Mouse (Mus musculus): ENCODE measurements around the gene Zmiz1. TPM values are rescaled to one million over a fixed set of nuclear protein-coding genes. Genes with fewer than 3 reads are reported as not detected.

Zmiz1 gene
- total RNA-seq, 2 experiments from 2014 or later: 105 to 122 TPM

DNA sequence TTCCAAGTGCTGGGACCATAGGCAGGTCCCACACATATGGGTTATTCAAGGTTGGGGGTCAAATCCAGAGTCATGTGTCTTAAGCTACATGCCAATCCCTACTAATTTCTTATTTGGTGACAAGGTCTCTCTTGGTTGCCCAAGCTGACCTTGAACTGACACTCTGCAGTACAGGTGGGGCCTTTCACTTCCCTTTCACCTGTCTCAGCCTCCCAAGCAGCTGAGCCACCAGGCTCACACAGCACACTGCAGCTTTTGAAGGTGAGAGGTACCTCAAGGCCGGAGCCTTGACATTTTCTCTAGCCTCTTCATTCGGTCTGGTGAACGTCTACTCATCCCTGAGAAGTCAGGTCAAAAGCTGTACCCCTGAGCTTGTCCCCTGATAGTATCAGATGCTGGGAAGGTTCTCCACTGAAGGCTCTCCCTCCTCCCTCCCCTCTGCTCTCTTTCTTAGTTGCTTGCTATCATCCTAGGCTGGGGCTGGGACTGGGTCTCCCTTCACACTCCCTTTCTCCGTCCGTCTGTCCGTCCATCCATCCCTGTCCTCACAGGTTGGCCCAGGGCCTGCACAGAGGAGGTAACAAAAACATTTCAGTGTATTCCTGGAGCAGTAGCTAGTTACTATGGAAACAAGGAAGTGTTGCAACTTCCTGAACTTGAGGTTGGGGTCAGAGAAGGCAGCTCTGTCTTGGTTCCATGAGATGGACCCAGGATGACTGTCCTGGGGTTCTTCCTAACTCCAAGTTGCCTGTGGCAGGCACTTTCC lies 13.3 kb downstream of the Zmiz1 start:
- DNase-seq (ENCODE audit: low spot score in 2 of 2): no peak

DNA sequence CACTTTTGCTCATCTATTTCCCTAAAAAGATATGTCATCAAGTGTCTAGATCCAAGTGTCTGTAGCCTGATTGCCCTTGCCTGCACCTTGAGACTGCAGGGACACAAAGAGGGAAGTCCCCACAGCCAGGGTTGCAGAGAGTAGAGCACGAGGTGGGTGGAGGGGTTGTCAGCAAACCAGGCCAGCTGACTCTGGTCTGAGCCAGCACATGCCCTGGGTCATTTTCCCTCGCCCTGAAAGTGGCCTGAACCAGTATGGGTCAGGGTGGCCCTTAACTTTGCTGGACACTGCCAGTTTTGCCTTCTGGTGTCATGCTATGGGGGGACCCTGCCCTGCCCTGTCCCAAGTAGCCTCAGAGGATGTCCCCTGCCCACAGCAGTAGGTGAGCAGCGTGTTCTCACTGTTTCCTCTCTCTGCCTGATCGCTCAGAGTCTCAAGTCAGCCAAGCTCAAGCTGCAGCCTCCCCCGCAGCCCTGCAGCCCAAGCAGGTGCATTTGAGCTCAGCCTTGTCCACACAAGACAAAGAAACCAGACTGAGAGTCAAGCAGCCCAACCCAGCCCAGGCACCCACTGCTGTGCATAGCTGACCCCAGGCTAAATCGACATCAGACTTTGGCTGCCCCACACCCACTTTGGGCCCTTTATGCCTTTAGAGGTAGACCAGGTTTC lies 14.1 kb downstream of the Zmiz1 start:
- no peak for DNase-seq (ENCODE audit: low spot score in 2 of 2)

DNA sequence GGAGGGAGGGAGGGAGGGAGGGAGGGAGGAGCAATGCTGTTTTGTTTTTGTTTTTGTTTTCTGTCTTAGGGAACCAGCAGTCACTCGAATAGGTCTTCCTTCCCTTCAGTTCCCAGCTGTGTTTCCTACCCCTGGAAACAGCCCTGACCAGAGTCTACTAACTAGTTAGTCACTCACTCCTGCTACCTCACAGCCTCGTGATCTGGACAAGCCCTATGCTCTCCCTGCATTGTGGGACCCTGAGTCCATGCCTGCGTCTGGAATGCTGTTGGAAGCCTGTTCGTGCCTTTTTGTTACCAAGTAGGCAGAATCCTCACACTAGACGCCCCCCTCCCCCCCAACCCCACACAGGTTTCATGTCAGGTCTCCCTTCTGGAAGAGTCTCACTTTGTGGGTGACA lies 15.0 kb downstream of the Zmiz1 start:
- no peak for DNase-seq (ENCODE audit: low spot score in 2 of 2)

DNA sequence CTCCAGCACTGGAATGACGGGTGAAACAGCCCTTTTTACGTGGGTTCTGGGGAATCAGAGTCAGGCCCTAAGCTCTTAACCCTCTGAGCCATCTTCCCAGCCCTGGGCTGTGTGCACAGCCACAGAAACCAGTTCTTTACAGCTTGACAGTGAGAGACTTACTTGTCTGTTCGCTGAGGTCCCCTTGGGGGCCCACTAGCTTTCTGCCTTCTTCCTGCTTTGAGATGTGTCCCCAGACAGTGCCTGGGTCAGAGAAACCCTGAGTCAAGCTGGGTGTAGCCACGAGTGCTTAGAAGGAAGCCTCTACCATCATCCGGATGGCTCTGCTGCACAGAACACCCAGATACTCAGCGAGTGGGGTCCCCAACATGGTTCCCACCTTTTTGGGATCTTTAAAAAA lies 15.7 kb downstream of the Zmiz1 start:
- DNase-seq (ENCODE audit: low spot score in 2 of 2): no peak

DNA sequence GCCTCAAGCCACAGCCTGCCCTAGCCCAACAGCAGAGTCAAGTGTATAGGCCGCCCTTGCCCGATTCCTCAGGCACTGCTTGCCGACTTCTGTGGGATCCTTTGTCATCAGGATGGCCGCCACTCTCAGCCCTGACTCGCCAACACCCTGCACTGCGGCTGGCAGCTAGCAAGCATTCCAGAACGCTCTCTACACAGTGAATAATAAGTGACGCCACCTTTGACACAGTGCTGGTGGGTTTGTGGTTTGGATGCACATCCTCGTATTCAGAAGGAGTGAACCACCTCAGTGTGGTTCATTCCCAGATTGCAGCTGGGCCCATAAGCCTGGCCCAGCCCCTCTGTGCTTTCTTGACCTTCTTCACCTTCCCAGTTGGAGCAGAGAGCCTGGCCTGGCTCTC lies 17.1 kb downstream of the Zmiz1 start:
- no peak for DNase-seq (ENCODE audit: low spot score in 2 of 2)

DNA sequence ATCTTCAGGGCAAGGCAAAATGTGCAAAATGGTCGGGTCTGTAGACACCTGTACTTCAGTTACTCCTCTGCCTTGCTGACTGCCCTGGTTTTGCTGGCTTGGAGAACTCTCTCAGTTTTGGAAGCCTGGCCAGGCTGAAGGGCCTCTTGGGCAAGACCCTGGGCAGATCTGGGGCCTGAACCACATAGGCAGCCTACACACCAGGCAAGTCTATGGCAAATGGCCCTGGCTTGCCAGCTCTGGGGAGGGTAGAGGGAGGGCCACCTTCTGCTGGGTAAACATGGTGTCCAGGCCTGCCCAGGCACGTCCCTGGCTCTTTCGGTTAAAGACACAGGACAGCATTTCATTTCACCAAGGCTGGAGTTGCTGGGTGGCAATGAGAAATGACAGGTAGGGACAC lies 17.5 kb downstream of the Zmiz1 start:
- no peak for DNase-seq (ENCODE audit: low spot score in 2 of 2)

DNA sequence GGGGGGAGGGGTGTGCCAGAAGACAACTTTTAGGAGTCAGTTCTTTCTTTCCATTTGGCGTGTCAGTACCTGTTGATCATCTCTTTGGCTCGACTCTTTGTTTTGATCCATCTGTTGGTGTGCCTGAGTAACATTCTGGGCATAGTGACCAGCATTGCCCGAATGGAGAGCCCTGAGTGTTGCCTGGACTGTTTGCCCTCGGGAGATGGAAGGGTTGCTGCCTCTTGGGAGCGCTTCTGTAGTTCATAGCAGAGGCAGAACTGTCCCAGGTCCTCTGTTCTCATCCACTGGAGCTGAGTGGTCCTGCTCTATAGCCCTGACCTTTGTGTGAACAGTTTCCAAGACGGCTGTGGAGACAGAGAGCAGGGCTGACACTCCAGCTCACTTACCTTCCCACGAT lies 18.3 kb downstream of the Zmiz1 start:
- DNase-seq (ENCODE audit: low spot score in 2 of 2): no peak

DNA sequence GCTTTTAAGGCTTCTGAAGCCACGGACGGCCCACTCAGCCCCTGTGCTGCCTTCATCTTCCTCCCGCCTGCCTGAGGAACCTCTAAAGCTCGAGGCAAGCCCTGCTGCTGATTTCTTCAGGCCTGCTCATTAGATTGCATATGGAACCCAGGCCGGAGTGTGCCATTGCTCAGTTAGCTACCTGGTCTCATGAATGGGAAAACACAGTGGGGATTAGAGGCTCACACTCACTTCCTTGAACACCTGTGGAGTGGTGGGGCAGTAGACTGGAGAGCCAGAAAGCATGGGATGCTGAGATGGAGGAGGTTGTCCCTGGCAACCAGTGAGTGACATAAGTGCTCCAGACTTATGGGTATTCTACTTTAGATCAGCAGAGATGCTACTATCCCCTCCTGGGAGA lies 19.3 kb downstream of the Zmiz1 start:
- no peak for DNase-seq (ENCODE audit: low spot score in 2 of 2)

DNA sequence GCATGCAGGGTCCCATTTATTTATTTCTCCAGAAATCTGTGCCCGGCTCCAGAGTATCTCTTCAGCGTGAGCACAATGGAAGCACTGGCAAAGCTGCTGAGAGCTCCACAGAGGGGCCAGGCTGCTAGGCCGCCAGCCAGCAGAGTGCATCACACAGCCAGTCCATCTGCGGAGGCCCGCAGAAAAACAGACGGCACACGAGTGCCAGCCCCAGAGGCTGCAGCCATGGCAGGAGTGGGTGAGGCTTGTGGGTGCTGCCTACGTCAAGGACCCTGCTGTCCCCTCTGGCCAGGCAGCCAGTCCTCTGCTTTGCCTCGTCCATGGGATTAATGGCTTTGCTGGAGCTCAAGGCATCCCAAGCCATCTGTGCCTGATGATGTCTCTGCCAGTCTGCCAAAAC lies 19.8 kb downstream of the Zmiz1 start:
- no peak for DNase-seq (ENCODE audit: low spot score in 2 of 2)

GRCm38 (mm10) chr14:25479841-25480252 lies 20.9 kb downstream of the Zmiz1 start:
- DNase-seq (ENCODE audit: low spot score in 2 of 2): no peak

GRCm38 (mm10) chr14:25480443-25480842 lies 21.5 kb downstream of the Zmiz1 start:
- DNase-seq (ENCODE audit: low spot score in 2 of 2): no peak

DNA sequence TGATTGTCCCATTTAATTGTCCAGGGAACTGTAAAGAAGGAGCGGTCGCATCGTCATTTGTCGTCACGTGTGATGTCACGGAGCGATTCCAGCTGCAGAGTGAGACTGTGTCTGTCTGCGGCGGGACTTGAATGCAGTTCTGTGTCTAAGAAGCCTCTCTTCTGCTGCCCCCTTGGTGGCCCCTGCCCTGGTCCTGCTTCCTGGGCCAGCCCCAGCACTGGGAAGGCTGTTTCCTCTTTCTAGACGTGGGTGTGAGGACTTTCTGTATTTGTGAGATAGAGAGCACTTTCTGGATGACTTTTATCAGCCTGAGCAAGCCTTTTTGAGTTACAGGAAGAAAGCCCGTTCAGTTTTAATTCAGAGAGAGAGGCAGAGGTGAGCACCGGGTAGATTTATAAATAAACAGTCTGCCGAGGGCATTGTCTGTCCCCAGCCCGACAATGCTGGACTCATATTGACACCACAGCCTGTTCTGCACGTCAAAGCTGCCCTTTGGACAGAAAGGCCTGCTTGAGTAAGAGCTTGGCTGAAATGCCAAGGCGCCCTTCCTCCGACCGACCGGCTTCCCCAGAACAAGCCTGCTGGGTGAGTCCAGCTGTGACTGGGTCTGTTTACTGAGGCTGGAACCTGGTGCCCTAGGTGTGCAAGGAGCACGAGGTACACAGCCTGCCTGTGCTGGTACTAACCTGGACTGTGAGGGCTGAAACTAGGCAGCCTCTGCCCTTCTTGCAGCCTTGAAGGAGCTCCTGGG lies 22.1 kb downstream of the Zmiz1 start:
- peak in 1 of 2 experiments; percentile 60 for DNase-seq (ENCODE audit: low spot score in 2 of 2)

DNA sequence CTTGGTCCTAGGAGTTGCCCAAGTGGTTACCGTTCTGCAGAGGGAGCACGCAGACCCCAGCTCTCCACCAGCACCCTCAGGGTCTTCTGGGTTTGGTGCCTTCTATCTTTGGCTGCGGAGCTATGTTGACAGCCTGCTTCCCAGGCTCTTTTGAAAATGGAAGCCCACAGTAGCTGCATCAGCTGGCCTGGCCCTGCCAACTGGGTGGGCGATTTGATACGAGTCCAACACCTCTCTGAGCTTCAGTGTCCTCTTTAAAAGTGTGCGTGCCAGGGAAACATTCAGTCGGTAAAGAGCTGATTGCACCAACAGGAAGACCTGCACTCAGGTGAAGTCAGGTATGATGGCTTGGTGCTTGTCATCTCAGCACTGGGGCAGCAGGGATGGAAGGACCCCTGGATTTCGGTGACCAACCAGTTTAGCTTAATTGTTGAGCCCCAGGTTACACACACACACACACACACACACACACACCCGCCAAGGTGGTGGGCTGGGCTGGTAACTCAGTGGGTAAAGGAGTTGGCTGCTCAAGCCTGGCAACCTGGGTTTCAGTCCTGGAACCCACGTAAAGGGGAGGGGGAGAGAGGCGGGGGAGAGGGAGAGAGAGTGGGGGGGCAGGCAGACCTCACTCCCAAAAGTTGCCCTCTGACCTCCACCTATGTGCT lies 22.8 kb downstream of the Zmiz1 start:
- DNase-seq (ENCODE audit: low spot score in 2 of 2): no peak

- no peak for DNase-seq (ENCODE audit: low spot score in 2 of 2)
Observed at GRCm38 (mm10) chr14:25482404-25482803, 23.4 kb downstream of the Zmiz1 start.

DNA sequence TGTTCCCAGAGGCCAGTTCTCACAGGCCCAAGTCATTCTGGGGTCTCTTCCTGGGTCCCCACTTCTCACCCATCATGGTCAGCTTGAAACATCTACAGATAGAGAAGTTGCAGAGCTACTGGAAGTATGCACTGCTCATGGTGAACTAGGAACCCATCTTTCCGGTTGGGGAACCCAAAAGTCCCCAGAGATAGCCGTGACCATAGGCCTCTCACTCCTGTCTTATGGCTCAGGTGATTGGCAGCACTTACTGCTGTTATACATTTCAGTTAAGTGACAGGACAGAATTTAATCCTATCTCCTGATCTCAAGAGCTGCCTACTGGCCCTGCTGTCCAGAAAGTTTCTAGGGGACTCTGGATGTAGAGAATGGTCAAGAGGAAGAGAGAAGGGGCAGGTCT lies 24.3 kb downstream of the Zmiz1 start:
- DNase-seq (ENCODE audit: low spot score in 2 of 2): no peak

- no peak for DNase-seq (ENCODE audit: low spot score in 2 of 2)
Observed at GRCm38 (mm10) chr14:25484049-25484448, 25.1 kb downstream of the Zmiz1 start.

DNA sequence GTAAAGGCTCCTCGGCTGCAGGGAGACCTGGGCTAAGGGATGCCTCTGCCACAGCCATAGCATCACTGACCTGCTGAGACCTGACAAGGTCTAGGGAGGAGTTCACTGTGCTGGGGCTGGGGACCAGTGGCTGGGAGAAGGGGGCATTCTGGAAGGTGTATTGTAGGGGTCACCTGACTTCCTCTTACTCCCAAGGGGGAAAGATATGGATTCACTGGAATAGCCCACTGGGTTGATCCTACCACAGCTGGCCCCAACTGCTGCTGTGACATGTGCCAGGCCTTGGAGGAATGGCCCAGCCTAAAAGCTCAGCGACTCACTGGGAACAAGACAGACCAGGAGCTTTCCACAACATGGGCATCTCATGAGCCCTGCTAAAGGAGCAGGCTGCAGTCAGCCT lies 27.2 kb downstream of the Zmiz1 start:
- DNase-seq (ENCODE audit: low spot score in 2 of 2): no peak

DNA sequence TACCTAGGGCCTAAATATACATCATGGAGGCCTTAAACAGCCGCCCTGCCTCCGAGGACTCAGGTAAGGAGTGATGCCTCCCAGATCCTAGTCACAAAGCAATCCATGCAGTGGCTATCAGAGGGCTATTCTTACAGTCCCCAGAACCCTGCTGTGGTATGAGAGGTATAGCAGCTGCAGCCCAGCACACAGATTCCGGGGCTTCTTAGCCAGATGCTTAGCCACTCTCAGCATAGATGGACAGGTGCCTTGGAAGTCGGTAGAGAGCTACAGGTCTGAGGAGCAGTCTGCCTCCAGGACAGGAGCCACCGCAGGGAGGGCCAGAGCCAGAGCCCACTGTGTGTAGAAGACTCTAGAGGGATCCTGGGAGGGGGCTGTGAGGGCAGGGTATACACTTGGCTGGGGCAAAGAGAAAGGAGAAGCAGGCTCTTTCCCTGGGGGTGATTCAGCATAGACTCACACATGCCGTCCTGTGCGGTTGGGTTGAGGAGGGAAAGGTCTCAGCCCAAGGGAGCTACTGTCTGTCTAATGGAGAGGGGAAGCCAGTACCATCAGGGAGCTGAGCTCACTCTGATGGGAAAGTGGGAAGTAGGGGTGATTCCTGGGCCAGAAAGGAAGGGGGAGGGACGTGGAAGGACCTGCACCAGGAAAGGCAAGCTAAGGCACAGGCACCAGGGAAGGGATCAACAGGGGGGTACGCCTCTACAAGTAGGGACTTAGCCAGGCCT lies 27.9 kb downstream of the Zmiz1 start:
- DNase-seq (ENCODE audit: low spot score in 2 of 2): no peak

- DNase-seq (ENCODE audit: low spot score in 2 of 2): no peak
Observed at GRCm38 (mm10) chr14:25487470-25487955, 28.5 kb downstream of the Zmiz1 start.

- DNase-seq (ENCODE audit: low spot score in 2 of 2): no peak
Observed at GRCm38 (mm10) chr14:25488097-25488613, 29.2 kb downstream of the Zmiz1 start.
